Mouse (Mus musculus) embryo, embryonic 11.5 days (tissue): ENCODE measurements at regions not wholly inside any gene's neighbourhood (a gene's known extent, or its start where the extent isn't known, plus 50 kb on each side); places are given as distances from the start of the nearest gene placed in this dataset.
A peak's percentile ranks its signal among the peaks of the same experiment; 100 is the strongest.
"Not testable (repeated sequence)": the region's sequence is repeated elsewhere in the genome, so short reads cannot be mapped to it uniquely, and the experiment has no call there.

Experiments used
- DNase-seq: peaks from one replicate; pipeline ENCODE4 v3.0.0-alpha.2; 2012; ENCODE audit warnings: low read depth, low spot score

DNA sequence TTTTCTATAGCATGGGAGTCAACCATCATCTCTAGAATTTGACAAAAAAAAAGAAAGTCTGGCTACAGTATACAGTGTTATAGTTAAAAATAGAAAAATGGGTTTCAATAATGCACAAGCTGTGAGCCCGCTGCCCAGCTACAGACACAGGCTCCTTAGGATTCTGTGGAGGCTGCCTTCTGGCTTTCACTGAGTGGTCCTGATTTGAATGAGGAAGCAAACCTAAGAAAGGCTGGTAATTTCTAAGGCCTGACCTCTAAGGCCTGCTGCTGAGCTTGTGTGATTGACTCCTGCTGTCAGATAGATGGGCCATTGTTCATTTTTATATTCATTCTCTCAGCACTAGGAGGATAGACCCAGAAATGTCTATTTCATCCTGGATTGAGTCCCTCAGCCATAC, 67.7 kb downstream of the Alg10b start:
- no peak for DNase-seq

DNA sequence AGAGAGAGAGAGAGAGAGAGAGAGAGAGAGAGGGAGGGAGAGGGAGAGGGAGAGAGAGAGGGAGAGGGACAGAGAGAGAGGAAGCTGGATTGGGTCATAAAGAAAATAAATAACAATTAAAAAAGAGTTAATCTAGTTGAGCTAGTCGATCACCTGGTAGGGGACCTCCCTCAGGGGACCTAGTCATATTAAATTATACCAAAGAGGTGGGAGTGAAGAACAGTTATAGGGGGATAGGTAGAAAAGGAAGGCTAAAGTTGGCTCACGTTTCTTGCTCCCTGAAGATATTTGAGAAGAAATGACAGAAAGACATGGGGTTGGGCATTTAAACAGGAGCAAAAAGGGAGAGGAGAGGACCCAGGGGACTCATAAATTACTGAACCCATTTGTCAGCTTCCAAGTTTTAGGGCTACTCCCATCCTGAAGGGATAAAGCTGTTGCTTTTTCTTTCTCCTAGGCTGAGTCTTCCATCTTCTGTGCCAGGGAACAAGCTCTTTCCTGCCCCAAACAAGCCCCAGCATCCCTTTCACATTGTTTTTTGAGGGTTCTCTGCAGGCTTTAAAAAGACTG, 70.3 kb downstream of the Alg10b start:
- DNase-seq: peak; percentile 19

DNA sequence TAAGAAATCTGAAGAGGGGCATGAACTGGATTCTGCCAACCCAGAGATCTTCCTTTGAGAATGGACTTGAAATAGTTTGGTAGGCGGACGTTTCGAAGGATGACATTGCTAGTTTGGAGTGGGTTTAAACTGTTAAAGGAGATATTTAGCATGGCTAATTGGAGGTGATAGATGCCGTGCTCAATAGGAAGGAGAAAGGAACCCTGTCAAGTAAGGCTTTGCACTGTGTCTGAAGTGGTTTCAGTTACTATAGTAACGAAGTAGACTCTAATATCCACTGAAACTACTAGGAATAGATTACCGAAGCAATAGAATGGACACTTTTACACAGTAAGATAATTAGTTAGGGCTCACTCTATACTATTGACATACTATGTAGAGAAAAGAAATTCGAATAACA, 74.5 kb downstream of the Alg10b start:
- DNase-seq: no peak

- no peak for DNase-seq
Measured at GRCm38 (mm10) chr15:90303393-90303792, 79.3 kb downstream of the Alg10b start.

DNA sequence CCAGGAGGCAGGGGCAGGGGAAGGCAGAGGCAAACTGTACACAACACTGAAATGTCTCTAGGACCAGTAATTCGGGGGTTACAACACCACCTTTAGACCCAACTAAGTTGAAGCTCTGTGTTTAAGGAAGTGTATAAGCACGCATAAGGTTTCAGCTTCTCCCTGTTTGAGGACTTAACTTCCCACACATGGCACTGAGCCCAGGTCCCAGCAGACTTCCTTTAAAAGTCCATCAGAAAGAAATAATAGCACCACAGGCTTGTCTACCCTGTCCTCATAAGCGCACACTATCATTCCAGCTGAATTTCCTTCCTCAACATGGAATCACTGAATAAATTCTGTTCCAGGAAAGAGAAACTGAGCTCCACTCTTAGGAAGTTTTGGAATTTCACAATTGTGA, 80.9 kb downstream of the Alg10b start:
- no peak for DNase-seq

- no peak for DNase-seq
Measured at GRCm38 (mm10) chr15:90306866-90307265, 82.8 kb downstream of the Alg10b start.

GRCm38 (mm10) chr15:90308433-90308832, 84.3 kb downstream of the Alg10b start:
- not testable (repeated sequence) for DNase-seq

- no peak for DNase-seq
Measured at GRCm38 (mm10) chr15:90308869-90309268, 84.8 kb downstream of the Alg10b start.

DNA sequence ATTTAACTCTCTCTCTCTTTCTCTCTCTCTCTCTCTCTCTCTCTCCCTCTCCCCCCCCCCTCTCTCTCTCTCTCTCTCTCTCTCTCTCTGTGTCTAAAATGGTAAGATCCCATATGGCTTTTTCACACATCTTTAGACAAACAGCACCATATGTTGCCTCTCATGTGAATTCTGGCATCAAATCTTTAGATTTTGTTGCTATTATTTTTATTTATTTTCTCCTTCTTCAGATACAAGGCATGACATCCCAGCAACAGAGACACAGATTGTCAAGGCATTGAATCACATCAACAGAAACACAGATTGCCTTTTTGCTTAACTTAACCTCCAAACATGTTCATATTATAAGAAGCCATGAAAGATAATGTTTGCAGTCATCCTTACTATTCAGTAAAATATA, 85.6 kb downstream of the Alg10b start:
- no peak for DNase-seq

- DNase-seq: no peak
Measured at GRCm38 (mm10) chr15:90321774-90322173, 97.7 kb downstream of the Alg10b start.

DNA sequence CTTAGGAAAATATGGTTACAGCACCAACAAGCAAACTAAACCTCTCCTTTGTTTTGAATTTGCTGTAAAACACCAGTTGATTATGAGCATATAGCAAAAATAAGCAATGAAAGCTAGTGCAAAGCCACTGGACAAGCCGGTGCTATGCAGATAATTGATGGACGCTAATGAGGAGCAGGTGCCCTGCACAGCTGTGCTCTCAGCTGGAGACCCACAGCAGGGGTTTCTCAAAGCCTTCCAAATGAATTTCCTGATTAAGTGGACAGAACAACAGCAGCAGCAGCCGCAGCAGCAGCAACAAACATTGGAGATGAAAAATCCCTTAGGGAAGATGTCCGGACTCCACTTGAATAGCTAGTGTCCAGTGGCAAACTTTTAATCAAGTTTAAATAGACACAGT, 109.2 kb downstream of the Alg10b start:
- peak; percentile 26 for DNase-seq

DNA sequence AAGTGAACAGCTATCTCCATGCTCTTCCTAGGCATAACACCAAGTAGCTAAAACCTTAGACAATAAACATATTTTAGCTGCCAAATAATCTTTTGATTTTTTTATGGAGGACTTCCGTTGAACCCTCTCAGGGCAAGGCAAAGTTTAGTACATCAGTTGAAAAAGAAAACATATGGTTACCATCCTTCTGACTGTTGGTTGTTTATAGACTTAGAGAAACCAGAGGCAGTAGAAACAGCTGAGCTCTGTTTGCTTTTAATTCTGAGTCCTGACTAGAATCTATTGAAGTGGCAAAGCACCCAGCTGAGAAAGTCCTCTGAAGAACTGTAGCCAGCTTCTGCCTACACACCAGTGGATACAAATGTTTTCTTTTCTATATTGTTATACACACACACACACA, 109.7 kb downstream of the Alg10b start:
- DNase-seq: peak; percentile 11

DNA sequence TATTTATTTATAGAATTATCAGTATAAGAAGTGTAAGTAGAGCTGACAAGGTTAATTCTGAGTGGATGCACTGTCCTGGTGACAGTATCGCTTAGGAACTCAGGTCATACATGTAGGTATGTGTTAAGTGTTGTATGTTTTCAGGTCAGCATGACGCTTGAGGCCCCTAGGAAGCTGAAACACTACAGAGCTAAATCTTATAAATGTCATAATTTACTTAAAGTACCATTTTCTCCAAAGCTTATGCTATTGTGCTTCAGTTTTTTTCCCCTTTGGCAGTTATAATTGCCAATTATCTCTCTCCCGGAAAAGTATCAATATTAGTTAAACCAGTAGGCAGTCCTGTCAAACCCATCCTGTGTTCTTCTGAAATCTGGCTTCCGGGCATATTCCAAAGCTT, 110.3 kb downstream of the Alg10b start:
- no peak for DNase-seq

- DNase-seq: no peak
Measured at GRCm38 (mm10) chr15:90335506-90335905, 111.4 kb downstream of the Alg10b start.

GRCm38 (mm10) chr15:90340089-90340488, 116.0 kb downstream of the Alg10b start:
- no peak for DNase-seq

- no peak for DNase-seq
Measured at GRCm38 (mm10) chr15:90341261-90341660, 117.2 kb downstream of the Alg10b start.

DNA sequence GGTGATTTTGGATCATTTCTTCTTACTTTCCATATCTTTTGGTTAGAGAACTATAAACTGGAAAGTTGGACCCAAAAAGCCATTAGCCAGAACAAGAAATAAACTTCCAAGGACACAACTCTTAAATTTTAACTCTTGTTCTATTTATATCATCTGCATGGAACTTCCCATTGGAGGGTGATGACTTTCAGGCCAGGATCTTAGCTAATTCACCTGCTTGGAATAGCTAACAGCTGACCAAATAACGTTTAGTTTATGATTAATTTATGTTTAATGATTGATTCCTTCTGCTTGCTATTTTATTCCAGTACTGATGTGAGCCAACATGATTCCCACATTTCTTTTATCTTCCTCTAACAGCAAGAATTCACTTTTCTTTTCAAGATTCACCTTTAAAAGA, 119.7 kb downstream of the Alg10b start:
- no peak for DNase-seq

DNA sequence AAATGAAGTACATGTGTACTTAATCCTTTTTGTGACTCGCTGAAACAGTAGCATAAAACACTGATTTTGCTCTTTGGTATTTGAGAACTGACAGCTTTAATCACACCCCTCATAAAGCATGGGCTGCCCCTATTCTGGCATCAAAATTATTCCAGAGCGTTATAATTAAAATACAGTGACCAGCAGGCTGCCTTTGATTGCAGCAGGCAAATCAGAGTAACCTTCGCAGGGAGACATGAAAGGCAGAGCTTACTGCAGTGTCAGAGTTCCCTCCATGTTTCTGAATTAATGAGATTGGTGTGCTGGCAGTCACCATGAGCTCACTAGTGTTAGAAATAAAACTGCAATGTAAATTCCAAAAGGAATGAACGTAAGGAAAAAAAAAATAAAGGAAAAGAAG, 120.8 kb downstream of the Alg10b start:
- DNase-seq: no peak

DNA sequence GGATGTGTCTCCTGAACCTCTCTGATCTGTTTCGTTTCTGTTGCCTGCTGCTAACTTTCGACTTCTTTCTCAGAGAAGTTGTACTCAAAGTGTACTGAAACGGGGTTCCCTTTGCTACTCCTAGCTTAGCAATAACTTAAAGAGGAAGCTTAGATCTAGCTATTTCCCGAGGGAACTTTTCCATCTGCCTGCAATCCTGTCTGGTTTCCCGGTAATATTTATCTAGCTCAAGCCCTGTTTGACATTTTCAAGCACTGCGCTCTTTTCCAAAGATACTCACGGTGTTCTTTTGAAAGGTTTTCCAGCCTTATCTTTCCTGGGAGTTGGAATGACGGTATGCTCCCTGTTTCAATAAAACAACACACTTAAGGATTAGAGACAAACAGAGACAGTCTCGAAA, 122.1 kb downstream of the Alg10b start:
- DNase-seq: no peak

GRCm38 (mm10) chr15:90346757-90347156, 122.6 kb downstream of the Alg10b start:
- no peak for DNase-seq

DNA sequence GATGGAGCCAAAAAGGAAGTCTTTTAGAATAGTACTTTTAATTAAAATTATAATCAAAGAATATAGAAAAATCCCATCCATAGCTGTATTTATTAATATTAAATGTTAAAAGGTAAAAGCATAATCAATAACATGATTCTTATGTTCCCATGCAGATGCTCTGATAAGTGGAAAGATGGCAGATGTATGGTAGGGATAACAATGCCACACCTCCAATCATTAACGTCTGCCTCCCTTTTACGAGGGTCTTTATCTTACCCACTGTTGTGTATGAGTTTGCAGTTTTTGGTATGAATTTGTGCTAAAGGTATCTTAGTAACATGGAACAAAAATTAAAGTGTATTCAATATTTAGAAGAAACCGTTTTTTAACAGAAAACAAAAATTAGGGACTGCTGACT, 127.8 kb downstream of the Alg10b start:
- no peak for DNase-seq

- no peak for DNase-seq
Measured at GRCm38 (mm10) chr15:90365656-90366055, 141.5 kb downstream of the Alg10b start.

DNA sequence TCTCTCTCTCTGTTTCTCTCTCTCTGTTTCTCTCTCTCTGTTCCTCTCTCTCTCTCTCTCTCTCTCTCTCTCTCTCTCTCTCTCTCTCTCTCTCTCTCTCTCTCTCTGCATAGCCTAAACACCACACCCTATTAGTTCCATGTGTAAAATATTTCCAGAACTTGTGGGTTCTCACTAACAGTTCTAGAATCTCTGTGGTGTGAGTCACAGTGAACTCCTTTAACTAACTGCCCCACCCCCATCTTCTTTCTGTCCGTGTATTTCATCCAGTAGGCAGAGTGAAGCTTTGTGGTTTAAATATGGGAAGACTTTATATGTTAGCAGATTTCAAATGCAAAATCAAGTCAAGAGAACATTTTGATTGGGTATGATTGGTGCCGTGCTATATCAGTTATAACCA, 153.8 kb downstream of the Alg10b start:
- no peak for DNase-seq

DNA sequence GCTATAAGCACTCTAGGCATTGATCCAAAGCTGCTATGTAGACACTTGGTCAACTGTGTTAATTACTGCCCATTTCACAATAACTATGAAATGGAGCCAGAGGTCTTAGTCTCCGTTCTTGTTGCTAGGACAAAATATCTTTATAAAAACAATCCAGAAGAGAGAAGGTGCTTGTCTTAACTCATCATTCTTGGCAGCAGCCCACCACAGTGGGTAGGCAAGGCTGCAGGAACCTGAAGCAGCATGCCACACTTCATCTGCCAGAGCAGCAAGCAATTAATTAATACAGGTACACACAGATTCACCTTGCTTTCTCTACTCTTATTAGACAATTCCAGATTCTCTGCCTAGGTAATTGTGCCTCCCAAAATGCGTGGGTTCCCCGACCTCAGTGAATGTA, 172.8 kb downstream of the Alg10b start:
- no peak for DNase-seq
